Mouse (Mus musculus) embryonic facial prominence, embryonic 14.5 days (tissue): ENCODE data around the gene Boc. TPM values are rescaled to one million over a fixed set of nuclear protein-coding genes. Genes with fewer than 3 reads are reported as not detected.

Experiments
- ATAC-seq: fragments of 200-750 bp; cut with Nextera tagmentation; 2 replicates; pipeline ENCODE4 v1.8.0; 2017; ENCODE audit warnings: low read depth, moderate number of reproducible peaks, moderate TSS enrichment
- DNase-seq: peaks from one replicate; pipeline ENCODE4 v3.0.0-alpha.2; 2015; ENCODE audit warnings: low spot score
- H3K27ac ChIP-seq: fragments of 300-500 bp; sonication (generic); replicated peaks from 2 replicates; pipeline ENCODE4 v1.5.1; 2014; ENCODE audit warnings: low read depth, mild to moderate bottlenecking, low read length, moderate library complexity
- H3K27me3 ChIP-seq: fragments of 300-500 bp; sonication (generic); replicated peaks from 2 replicates; pipeline ENCODE4 v1.6.1; 2014; ENCODE audit warnings: low read length; ENCODE audit not compliant: control insufficient read depth, insufficient read depth
- H3K36me3 ChIP-seq: fragments of 300-500 bp; sonication (generic); 2 replicates; pipeline ENCODE4 v1.6.1; 2014; ENCODE audit warnings: low read length, mixed read lengths; ENCODE audit not compliant: control insufficient read depth, insufficient read depth
- H3K4me1 ChIP-seq: fragments of 300-500 bp; sonication (generic); 2 replicates; pipeline ENCODE4 v1.6.1; 2014; ENCODE audit warnings: antibody characterized with exemption, low read length; ENCODE audit not compliant: control insufficient read depth, insufficient read depth
- H3K4me2 ChIP-seq: fragments of 300-500 bp; sonication (generic); 2 replicates; pipeline ENCODE4 v1.6.1; 2014; ENCODE audit warnings: low read depth, mild to moderate bottlenecking, low read length, moderate library complexity, mixed read lengths
- H3K4me3 ChIP-seq: fragments of 300-500 bp; sonication (generic); 2 replicates; pipeline ENCODE4 v1.5.1; 2014; ENCODE audit warnings: low read depth, mild to moderate bottlenecking, low read length
- H3K9ac ChIP-seq: fragments of 300-500 bp; sonication (generic); 2 replicates; pipeline ENCODE4 v1.6.1; 2014; ENCODE audit warnings: low read depth, mild to moderate bottlenecking, low read length, moderate library complexity, mixed read lengths
- H3K9me3 ChIP-seq: fragments of 300-500 bp; sonication (generic); 2 replicates; pipeline ENCODE4 v1.6.1; 2016; ENCODE audit warnings: low read length; ENCODE audit not compliant: control insufficient read depth
- WGBS: fragments of 180-500 bp; shearing (Covaris S2); extraction: QIAGEN DNeasy Blood & Tissue Kit; methylation state at CpG from one replicate; pipeline ENCODE4 v1.1.7; 2014; 5-methylcytosine and 5-hydroxymethylcytosine counted together
- polyA plus RNA-seq: library from polyadenylated mRNA; unstranded; fragments of >200 nt; fragmentation: Nextera tagmentation; extraction: Ambion mirVana; gene quantifications from 2 replicates; pipeline ENCODE4 v1.2.1, GENCODE M21; 2014

Gene Boc
- polyA plus RNA-seq, 1 experiment from 2014 or later: 34.8 TPM

DNA sequence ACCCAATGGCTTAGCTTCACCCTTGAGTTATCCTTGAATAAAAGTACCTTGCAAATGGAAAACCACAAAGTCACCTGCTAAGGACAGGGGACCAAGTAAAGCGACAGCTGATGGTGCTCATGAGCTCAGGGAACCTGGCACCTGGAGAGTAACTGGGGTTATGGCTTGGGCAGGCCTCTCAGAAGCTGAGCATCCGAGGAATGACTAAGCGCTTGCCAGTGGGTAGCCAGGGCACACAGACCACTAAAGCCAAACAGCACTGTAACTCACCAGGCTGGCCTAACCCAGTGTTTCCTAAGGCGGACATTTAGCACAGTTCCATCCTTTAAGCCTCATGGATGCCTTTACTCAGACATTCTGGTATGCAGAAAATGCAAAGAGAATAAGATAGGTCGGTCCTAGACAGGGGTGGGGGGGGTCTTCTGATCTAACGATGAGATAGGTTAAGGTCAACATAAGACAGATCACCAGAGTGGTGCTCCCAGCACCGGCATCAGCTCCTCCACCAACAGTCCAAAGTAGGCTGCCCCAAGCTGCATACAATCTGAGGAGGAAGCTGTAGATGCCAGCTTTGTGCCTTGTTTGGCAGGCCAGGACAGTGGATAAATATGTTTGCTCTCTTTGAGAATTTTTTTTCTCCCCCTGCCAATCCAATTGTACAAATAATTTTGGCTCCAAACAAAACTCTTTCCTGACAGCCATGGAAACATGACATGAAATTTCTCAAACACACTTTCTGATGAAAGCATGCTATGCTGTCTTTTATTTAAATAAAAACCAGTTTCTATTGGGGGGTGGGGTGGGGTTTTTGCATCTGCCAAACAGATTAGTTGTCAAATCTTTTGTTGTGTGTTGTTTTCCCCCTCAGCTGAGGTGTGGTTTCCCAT, 49.0 kb downstream of the Boc start:
- peak; percentile 16; the same call in 1 of the 2 replicates for ATAC-seq
- H3K36me3 ChIP-seq: peaks cover 76% of the 10 kb centered on the region
- DNase-seq: peak; percentile 61
- H3K4me2 ChIP-seq: no peak overlapping the region
- no peaks in the 10 kb centered on the region for H3K9me3 ChIP-seq
- no peaks in the 10 kb centered on the region for H3K27me3 ChIP-seq
- WGBS: 59% methylated on average over 7 of the region's 7 CpGs
- H3K27ac ChIP-seq: peak overlapping the region; percentile 87
- 0 out of 2 replicates have a peak overlapping the region, but pooled peaks have one; percentile 21 for H3K9ac ChIP-seq
- H3K4me1 ChIP-seq: peaks cover 46% of the 10 kb centered on the region
- no peak overlapping the region for H3K4me3 ChIP-seq

DNA sequence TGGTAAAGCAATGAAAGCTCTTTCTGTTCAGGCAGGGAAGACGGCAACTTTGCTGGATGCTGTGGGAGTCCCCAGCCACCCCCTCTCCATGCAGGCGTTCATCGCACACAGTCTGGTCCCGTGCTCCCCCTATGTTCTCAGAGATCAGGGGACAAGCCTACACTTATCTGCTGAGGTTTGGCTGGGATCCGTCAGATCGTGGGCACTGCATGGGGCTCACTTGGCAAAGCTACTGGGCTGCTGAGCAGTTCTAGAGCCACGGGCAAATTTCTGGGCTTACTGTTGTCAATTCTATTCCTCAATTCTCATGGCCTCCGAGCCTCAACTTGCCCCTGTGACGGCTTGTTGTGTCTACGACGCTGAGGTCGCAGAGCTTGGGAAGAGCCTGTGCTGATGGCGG, 49.9 kb downstream of the Boc start:
- DNase-seq (no peak), ATAC-seq (peak; percentile 19; the same call in 1 of the 2 replicates)
- Histone ChIP-seq H3K36me3 (peaks cover 76% of the 10 kb centered on the region), H3K4me3 (no peak overlapping the region), H3K27ac (peak overlapping the region; percentile 87), H3K4me1 (peaks cover 46% of the 10 kb centered on the region), H3K9ac (no peak overlapping the region), H3K9me3 (no peaks in the 10 kb centered on the region), H3K27me3 (no peaks in the 10 kb centered on the region), H3K4me2 (no peak overlapping the region)
- WGBS: 77% methylated on average over 13 of the region's 13 CpGs

DNA sequence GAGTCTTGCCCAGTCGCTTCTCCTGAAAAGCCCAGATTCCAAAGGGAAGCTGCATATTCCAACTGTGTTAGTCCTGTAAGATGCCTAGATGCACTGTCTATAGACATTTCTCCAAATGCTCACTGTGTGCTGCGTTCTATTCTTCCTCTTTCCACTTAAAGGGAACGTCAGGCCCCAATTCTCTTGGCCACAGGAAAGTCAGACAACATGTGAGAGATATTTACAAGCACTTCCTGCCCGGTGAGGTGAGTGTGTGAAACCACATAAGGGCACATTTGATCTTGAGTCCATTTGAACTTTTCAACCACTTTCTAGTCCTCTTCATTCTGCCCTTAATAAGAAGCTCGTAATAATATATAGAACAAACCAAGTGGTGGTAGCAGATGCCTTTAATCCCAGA, 50.7 kb downstream of the Boc start:
- no peaks in the 10 kb centered on the region for H3K27me3 ChIP-seq
- peak overlapping the region; percentile 87 for H3K27ac ChIP-seq
- H3K9me3 ChIP-seq: no peaks in the 10 kb centered on the region
- WGBS: 68% methylated on average over 5 of the region's 5 CpGs
- no peak overlapping the region for H3K9ac ChIP-seq
- no peak overlapping the region for H3K4me2 ChIP-seq
- DNase-seq (no peak), ATAC-seq (no peak)
- H3K4me1 ChIP-seq: peaks cover 46% of the 10 kb centered on the region
- no peak overlapping the region for H3K4me3 ChIP-seq
- H3K36me3 ChIP-seq: peaks cover 76% of the 10 kb centered on the region

GRCm38 (mm10) chr16:44507027-44507929, 51.4 kb downstream of the Boc start:
- no peak for ATAC-seq
- peak; percentile 56 for DNase-seq
- 50% methylated on average over 10 of the region's 10 CpGs for WGBS
- Histone ChIP-seq H3K36me3 (peaks cover 77% of the 10 kb centered on the region), H3K27ac (peak overlapping the region; percentile 87), H3K4me2 (no peak overlapping the region), H3K27me3 (no peaks in the 10 kb centered on the region), H3K9me3 (no peaks in the 10 kb centered on the region), H3K4me3 (no peak overlapping the region), H3K4me1 (peaks cover 46% of the 10 kb centered on the region), H3K9ac (no peak overlapping the region)

GRCm38 (mm10) chr16:44505243-44505642, 53.5 kb downstream of the Boc start:
- peaks cover 84% of the 10 kb centered on the region for H3K36me3 ChIP-seq
- no peak for ATAC-seq
- H3K4me2 ChIP-seq: no peak overlapping the region
- no peak for DNase-seq
- H3K27me3 ChIP-seq: no peaks in the 10 kb centered on the region
- H3K27ac ChIP-seq: no peak overlapping the region
- no peaks in the 10 kb centered on the region for H3K9me3 ChIP-seq
- H3K4me3 ChIP-seq: no peak overlapping the region
- no peak overlapping the region for H3K9ac ChIP-seq
- H3K4me1 ChIP-seq: peaks cover 36% of the 10 kb centered on the region
- WGBS: 83% methylated on average over 1 of the region's 1 CpGs

GRCm38 (mm10) chr16:44502895-44503575, 55.7 kb downstream of the Boc start:
- Histone ChIP-seq H3K36me3 (peaks cover 95% of the 10 kb centered on the region), H3K27me3 (no peaks in the 10 kb centered on the region), H3K9ac (no peak overlapping the region), H3K4me3 (no peak overlapping the region), H3K9me3 (peaks cover 6% of the 10 kb centered on the region; the same call in 1 of the 2 replicates), H3K4me2 (no peak overlapping the region), H3K4me1 (peaks cover 17% of the 10 kb centered on the region), H3K27ac (peak overlapping the region; percentile 25; the same call in 1 of the 2 replicates)
- WGBS: 59% methylated on average over 8 of the region's 8 CpGs
- DNase-seq (peak; percentile 74), ATAC-seq (peak; percentile 75; the same call in 1 of the 2 replicates)

DNA sequence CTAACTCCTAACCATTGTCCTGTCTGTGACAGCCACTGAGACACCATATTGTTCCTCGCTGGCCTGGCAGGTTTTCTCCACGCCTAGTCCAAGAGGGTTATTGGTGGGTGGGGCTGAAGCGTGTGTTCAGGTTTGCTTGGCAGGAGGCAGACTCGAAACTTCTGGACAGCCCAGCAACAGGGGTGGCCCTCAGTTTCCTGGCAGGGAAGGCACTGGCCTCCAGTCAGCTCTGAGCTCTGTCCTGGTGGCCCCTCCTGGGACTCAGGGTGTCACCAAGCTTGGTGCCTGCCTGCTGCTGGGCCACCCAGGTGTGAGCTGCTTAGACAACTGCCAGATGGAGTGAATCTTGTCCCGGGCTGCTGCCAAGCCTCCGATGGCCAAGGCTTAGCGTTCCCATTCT, 56.4 kb downstream of the Boc start:
- H3K4me3 ChIP-seq: no peak overlapping the region
- H3K27ac ChIP-seq: no peak overlapping the region
- peaks cover 96% of the 10 kb centered on the region for H3K36me3 ChIP-seq
- H3K9ac ChIP-seq: no peak overlapping the region
- peaks cover 10% of the 10 kb centered on the region for H3K4me1 ChIP-seq
- no peak overlapping the region for H3K4me2 ChIP-seq
- DNase-seq: no peak
- no peaks in the 10 kb centered on the region for H3K27me3 ChIP-seq
- ATAC-seq: no peak
- H3K9me3 ChIP-seq: peaks cover 6% of the 10 kb centered on the region; the same call in 1 of the 2 replicates
- 78% methylated on average over 7 of the region's 7 CpGs for WGBS

DNA sequence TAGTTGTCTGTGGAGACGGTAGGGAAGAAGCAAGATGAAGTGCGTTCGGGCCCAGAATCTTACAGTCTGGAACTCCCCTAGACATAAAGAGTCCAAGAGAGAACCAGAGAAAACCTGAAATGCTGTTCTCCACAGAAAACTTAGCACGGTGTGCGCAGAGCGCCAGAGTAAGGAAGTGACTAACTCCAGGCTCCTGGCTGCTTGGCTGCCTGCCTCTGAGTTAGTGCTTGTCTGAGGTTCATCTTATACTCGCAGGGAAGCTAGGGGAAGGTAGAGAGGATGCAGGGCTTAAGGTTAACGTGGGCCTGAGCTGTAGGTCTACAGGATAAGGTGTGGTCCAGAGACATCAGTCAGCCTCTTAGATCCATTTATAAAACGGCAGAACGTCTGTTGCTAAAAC, 56.9 kb downstream of the Boc start:
- H3K27ac ChIP-seq: no peak overlapping the region
- 92% methylated on average over 10 of the region's 10 CpGs for WGBS
- H3K4me1 ChIP-seq: peaks cover 5% of the 10 kb centered on the region
- DNase-seq (no peak), ATAC-seq (no peak)
- no peaks in the 10 kb centered on the region for H3K27me3 ChIP-seq
- no peak overlapping the region for H3K4me2 ChIP-seq
- H3K9ac ChIP-seq: no peak overlapping the region
- no peak overlapping the region for H3K4me3 ChIP-seq
- peaks cover 6% of the 10 kb centered on the region; the same call in 1 of the 2 replicates for H3K9me3 ChIP-seq
- H3K36me3 ChIP-seq: peaks cover 100% of the 10 kb centered on the region
